ENCODE assay signal across 28 mouse cellular contexts in genomic region chr3:21485454-21485853, GRCm38 (mm10).
"Had no signal": no experiment of that assay in that cellular context is flagged by ENCODE, and none has a peak within 500 bp of the region (broad histone marks: within the 10 kb centered on the region; RNA-seq: fewer than 3 reads in every experiment).

No protein-coding gene starts in this region.

- H3K4me3 ChIP-seq: embryonic facial prominence, embryonic 10.5 days; embryonic facial prominence, embryonic 12.5 days; embryonic facial prominence, embryonic 13.5 days; embryonic facial prominence, embryonic 15.5 days; erythroblast, embryonic 14.5 days; forebrain, embryonic 10.5 days; forebrain, embryonic 12.5 days; forebrain, embryonic 13.5 days; forebrain, embryonic 15.5 days; gastrocnemius, adult 2 months; heart, adult 2 months had no signal

- H3K27ac ChIP-seq: embryonic facial prominence, embryonic 10.5 days; embryonic facial prominence, embryonic 12.5 days; embryonic facial prominence, embryonic 13.5 days; embryonic facial prominence, embryonic 15.5 days; forebrain, embryonic 10.5 days; forebrain, embryonic 12.5 days; forebrain, embryonic 13.5 days; forebrain, embryonic 15.5 days; gastrocnemius, adult 2 months; heart, adult 2 months had no signal

- DNase-seq: cerebellum, adult 8-10 months; cerebellum, adult 9-10 months; cerebellum, adult 9-11 months; cerebellum, postnatal 10 days; cerebellum, postnatal 14 days; cerebellum, postnatal 25 days; cerebellum, postnatal 36 days; embryo, embryonic 11 days; forebrain, postnatal 0 days; gastrocnemius, adult 2 months; gastrocnemius, postnatal 10 days; gastrocnemius, postnatal 14 days; gastrocnemius, postnatal 25 days; gastrocnemius, postnatal 36 days; heart, adult 11 months; heart, adult 18-20 months; heart, adult 2 months had no signal

- H3K27me3 ChIP-seq: embryonic facial prominence, embryonic 12.5 days; embryonic facial prominence, embryonic 13.5 days; embryonic facial prominence, embryonic 15.5 days; forebrain, embryonic 12.5 days; forebrain, embryonic 13.5 days; forebrain, embryonic 15.5 days had no signal

- ATAC-seq: forebrain, embryonic 13.5 days; forebrain, embryonic 14.5 days; forebrain, embryonic 15.5 days; forebrain, embryonic 16.5 days; forebrain, postnatal 0 days had no signal
